Mouse (Mus musculus) limb, embryonic 11.5 days (tissue): ENCODE results near the gene Cox19. TPM values are rescaled to one million over a fixed set of nuclear protein-coding genes. Genes with fewer than 3 reads are reported as not detected.
A peak's percentile ranks its signal among the peaks of the same experiment; 100 is the strongest.

ENCODE experiments used
- ATAC-seq: fragments of 200-750 bp; cut with Nextera tagmentation; 2 replicates; pipeline ENCODE4 v1.8.0; 2017; ENCODE audit warnings: low read depth; ENCODE audit not compliant: insufficient number of reproducible peaks, low FRiP score, low TSS enrichment
- DNase-seq: peaks from one replicate; pipeline ENCODE4 v3.0.0-alpha.2; 2015; ENCODE audit warnings: low spot score
- H3K27ac ChIP-seq: fragments of 300-500 bp; sonication (generic); replicated peaks from 2 replicates; pipeline ENCODE4 v1.5.1; 2014; ENCODE audit warnings: low read depth, mild to moderate bottlenecking, low read length
- H3K27me3 ChIP-seq: fragments of 300-500 bp; sonication (generic); 2 replicates; pipeline ENCODE4 v1.6.1; 2014; ENCODE audit warnings: mild to moderate bottlenecking, low read length, mixed read lengths; ENCODE audit not compliant: control insufficient read depth, insufficient read depth
- H3K36me3 ChIP-seq: fragments of 300-500 bp; sonication (generic); 2 replicates; pipeline ENCODE4 v1.6.1; 2014; ENCODE audit warnings: mild to moderate bottlenecking, low read length, moderate library complexity, mixed read lengths; ENCODE audit not compliant: control insufficient read depth, insufficient read depth
- H3K4me1 ChIP-seq: fragments of 300-500 bp; sonication (generic); 2 replicates; pipeline ENCODE4 v1.6.1; 2014; ENCODE audit warnings: low read length, mixed read lengths; ENCODE audit not compliant: control insufficient read depth, insufficient read depth
- H3K4me2 ChIP-seq: fragments of 300-500 bp; sonication (generic); 2 replicates; pipeline ENCODE4 v1.6.1; 2014; ENCODE audit warnings: low read depth, mild to moderate bottlenecking, moderate library complexity; ENCODE audit not compliant: severe bottlenecking
- H3K4me3 ChIP-seq: fragments of 300-500 bp; sonication (generic); 2 replicates; pipeline ENCODE4 v1.5.1; 2014; ENCODE audit warnings: low read depth, low read length
- H3K9ac ChIP-seq: fragments of 300-500 bp; sonication (generic); 2 replicates; pipeline ENCODE4 v1.6.1; 2014; ENCODE audit warnings: mild to moderate bottlenecking, low read length
- H3K9me3 ChIP-seq: fragments of 300-500 bp; sonication (generic); 2 replicates; pipeline ENCODE4 v1.6.1; 2016; ENCODE audit warnings: low read length; ENCODE audit not compliant: control insufficient read depth
- WGBS: fragments of 180-500 bp; shearing (Covaris S2); extraction: QIAGEN DNeasy Blood & Tissue Kit; methylation state at CpG from one replicate; pipeline ENCODE4 v1.1.7; 2014; 5-methylcytosine and 5-hydroxymethylcytosine counted together
- polyA plus RNA-seq: library from polyadenylated mRNA; unstranded; fragments of >200 nt; fragmentation: Nextera tagmentation; extraction: Ambion mirVana; gene quantifications from 2 replicates; pipeline ENCODE4 v1.2.1, GENCODE M21; 2014

The Cox19 gene
- polyA plus RNA-seq, result 117 and 120 TPM in 2 replicates

DNA sequence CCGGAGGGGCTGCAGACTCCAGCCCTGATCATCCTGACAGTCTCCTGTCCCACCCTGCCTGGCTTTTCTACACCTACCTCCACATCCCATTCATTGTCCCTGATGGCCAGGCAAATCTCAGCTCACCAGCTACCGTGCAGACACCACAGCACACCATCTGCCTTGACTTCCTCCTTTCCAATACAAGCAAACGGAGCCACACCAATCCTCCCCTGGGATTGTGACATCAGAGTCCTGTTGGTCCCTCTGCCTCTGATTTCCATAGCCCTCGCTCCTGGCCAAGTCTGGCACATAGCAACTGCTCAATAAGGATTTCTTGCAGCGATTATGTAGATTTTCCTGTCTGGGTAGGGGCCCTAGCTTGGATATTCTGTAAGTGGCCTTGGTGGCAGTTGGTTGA is at the start of gene Cox19:
Gene Cox19 (minus strand): TSS at position 285 of the 400 bp plus-strand sequence.
- ATAC-seq, result no peak

DNA sequence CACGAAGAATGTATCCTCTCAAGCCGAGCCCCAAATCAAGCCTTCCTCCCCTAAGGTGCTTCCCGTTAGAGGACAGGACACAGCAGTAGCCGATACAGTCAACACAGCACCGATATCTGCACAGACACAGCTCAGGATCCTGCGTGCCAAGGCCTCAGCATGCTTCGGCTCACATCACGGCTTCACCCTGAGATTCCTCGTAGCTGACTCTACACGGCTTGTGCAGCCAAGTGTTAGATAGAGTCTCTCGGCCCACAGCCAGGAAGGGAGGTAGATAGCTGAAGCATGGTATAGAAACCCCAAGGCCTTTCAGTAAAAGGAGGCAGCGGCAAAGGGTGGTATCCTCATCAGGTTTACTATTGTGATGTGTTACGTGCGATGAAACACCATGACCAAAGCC is 48.8 kb upstream of the Cox19 start:
- H3K36me3 ChIP-seq, result no peaks in the 10 kb centered on the region
- no peak overlapping the region for H3K9ac ChIP-seq
- DNase-seq (no peak), ATAC-seq (no peak)
- no peak overlapping the region for H3K27ac ChIP-seq
- no peaks in the 10 kb centered on the region for H3K9me3 ChIP-seq
- no peaks in the 10 kb centered on the region for H3K27me3 ChIP-seq
- no peak overlapping the region for H3K4me2 ChIP-seq
- H3K4me3 ChIP-seq, result no peak overlapping the region
- 94% methylated on average over 14 of the region's 14 CpGs for WGBS
- peaks cover 3% of the 10 kb centered on the region for H3K4me1 ChIP-seq

More for the DNA sequence above, at the start of gene Cox19:
- Histone ChIP-seq H3K9ac (0 out of 2 replicates have a peak within 1 kb of the TSS, but pooled peaks have one; percentile 18), H3K9me3 (no peaks in the 10 kb centered on the region), H3K4me3 (no peak within 1 kb of the TSS), H3K36me3 (no peaks in the 10 kb centered on the region), H3K27ac (no peak within 1 kb of the TSS; the same call in 1 of the 2 replicates), H3K27me3 (no peaks in the 10 kb centered on the region), H3K4me1 (peaks cover 10% of the 10 kb centered on the region), H3K4me2 (peak within 1 kb of the TSS; percentile 7; the same call in 1 of the 2 replicates)
- DNase-seq, result no peak
- WGBS, result 53% methylated on average over 5 of the region's 5 CpGs

DNA sequence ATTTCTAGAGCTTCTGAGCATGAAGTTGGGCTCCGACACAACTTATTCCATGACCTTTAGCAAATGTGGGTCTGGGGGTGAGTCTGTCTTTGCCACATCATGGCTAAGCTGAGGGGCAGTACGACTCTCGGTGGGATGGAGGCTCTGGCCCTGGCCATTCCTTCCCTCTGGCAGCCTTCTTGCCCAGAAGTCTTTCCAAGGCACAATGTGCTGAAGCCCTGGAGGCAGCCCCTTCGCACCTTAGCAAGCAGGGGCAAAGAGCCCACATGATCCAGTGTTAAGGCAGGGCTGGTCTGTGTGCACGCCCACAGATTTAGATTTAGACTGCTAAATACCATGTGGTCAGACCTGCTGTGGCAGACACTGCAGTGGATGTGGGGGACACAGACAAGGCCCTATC is 47.6 kb upstream of the Cox19 start:
- 80% methylated on average over 5 of the region's 5 CpGs for WGBS
- no peak overlapping the region for H3K27ac ChIP-seq
- ATAC-seq, result no peak

DNA sequence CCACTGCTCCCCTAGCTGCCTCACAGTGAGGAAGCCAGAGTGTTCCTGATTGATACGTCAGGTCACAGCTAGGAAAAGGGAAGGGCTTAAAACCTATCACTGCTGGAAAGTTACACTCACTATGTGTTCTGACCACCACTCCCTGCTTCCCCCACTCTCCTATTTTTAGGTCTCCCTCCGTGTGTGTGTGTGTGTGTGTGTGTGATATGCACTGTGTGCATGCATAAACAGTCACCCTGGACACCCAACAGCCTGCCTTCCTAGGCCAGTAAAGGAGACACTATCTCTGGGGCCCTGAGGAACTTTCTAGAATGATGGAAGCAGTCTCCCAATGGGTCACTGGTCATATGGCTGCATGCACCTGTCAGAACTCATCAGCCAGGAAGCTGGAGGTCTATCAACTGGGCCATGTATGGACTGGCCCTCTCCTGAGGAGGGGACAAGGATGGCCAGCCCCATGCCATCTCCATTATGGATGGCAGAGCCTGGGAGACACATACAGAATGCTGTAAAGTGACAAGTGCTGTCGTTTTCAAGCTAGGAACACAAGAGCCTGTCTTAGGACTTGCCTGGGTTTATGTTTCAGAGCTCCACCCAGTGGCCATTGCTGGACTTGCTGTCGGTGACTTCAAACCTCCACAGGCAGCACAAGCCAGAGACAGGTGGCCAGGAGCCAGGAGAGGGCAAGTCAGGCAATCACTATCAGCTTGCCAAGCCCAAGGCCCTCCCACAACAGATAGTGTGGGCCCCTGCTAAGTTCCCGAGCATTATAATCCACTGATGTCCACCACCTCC is 46.9 kb upstream of the Cox19 start:
- Histone ChIP-seq H3K36me3 (no peaks in the 10 kb centered on the region; the same call in 1 of the 2 replicates), H3K9me3 (no peaks in the 10 kb centered on the region), H3K4me2 (no peak overlapping the region), H3K4me3 (no peak overlapping the region), H3K4me1 (peaks cover 2% of the 10 kb centered on the region; the same call in 1 of the 2 replicates), H3K27me3 (no peaks in the 10 kb centered on the region), H3K9ac (no peak overlapping the region), H3K27ac (no peak overlapping the region)
- DNase-seq (peak; percentile 93), ATAC-seq (peak; percentile 58; the same call in 1 of the 2 replicates)
- 41% methylated on average over 5 of the region's 5 CpGs for WGBS

More for the DNA sequence above, 47.6 kb upstream of the Cox19 start:
- Histone ChIP-seq H3K9me3 (no peaks in the 10 kb centered on the region), H3K36me3 (no peaks in the 10 kb centered on the region), H3K4me1 (peaks cover 2% of the 10 kb centered on the region; the same call in 1 of the 2 replicates), H3K4me3 (no peak overlapping the region), H3K9ac (no peak overlapping the region), H3K4me2 (no peak overlapping the region), H3K27me3 (no peaks in the 10 kb centered on the region)
- no peak for DNase-seq

DNA sequence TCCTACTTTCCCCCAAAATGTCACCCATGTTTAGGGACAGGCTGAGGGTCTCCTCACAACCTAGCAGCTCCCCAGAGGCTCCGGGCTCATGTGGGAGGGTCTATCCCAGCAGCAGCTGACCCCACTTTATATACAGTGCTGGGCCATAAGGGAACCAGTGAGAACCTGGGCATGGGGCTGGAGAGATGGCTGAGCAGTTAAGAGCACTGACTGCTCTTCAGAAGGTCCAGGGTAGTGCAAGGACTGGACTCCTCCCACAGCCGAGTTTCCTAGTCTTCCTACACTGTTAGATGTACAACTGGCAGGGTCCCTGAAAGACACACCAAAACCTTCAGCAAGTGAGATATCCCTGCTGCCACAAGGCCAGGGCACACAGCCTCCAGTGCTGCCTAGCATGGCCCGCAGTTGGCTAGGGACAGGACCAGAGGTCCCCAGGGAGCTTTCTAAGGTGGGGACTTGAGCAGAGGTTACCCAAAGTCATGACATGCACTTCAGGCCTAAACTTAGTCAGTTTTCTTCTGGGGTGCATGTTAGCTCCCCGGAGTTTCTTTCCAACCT is 46.2 kb upstream of the Cox19 start:
- no peak for ATAC-seq
- Histone ChIP-seq H3K36me3 (no peaks in the 10 kb centered on the region; the same call in 1 of the 2 replicates), H3K9me3 (no peaks in the 10 kb centered on the region), H3K4me1 (peaks cover 2% of the 10 kb centered on the region; the same call in 1 of the 2 replicates), H3K4me2 (no peak overlapping the region), H3K27ac (no peak overlapping the region), H3K27me3 (no peaks in the 10 kb centered on the region), H3K9ac (no peak overlapping the region), H3K4me3 (no peak overlapping the region)
- no peak for DNase-seq
- WGBS, result 90% methylated on average over 4 of the region's 4 CpGs

DNA sequence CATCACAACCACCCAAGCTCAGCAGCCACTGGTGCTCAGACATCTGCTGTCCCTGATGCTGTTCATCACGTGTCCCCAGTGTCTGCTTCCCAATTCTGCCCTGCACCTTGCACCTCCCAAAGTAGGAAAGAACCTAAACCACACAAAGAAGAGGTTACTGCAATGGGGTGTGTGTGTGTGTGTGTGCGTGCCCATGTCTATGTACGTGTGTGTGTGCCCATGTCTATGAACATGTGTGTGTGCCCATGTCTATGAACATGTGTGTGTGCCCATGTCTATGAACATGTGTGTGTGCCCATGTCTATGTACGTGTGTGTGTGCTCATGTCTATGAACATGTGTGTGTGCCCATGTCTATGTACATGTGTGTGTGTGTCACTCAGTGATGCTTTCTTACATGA is 44.3 kb upstream of the Cox19 start:
- Histone ChIP-seq H3K36me3 (no peaks in the 10 kb centered on the region; the same call in 1 of the 2 replicates), H3K27ac (no peak overlapping the region), H3K4me2 (no peak overlapping the region), H3K9me3 (no peaks in the 10 kb centered on the region), H3K4me1 (peaks cover 2% of the 10 kb centered on the region; the same call in 1 of the 2 replicates), H3K27me3 (no peaks in the 10 kb centered on the region), H3K9ac (no peak overlapping the region), H3K4me3 (no peak overlapping the region)
- no peak for ATAC-seq
- DNase-seq, result no peak
- WGBS, result 94% methylated on average over 4 of the region's 4 CpGs

DNA sequence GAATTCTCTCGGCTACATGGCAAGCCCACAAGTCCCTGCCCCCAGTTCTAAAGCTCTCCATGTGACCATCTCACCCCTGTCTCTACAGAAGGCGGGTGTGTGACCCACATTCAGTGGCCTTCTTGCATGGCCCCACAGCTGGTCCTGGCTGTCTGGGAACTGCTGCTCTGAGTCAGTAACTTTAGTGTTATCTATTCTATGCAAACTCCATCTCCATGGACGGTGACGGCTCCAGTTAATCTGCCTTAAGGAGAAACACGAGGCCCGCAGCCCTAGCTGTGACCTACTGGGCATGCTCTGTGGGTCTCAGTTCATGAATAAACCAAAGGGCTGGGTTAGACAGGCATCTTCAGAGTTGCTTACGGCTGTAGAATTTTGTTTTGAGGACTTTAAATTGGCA is 43.2 kb upstream of the Cox19 start:
- Histone ChIP-seq H3K9me3 (no peaks in the 10 kb centered on the region), H3K27me3 (no peaks in the 10 kb centered on the region), H3K27ac (no peak overlapping the region), H3K4me3 (no peak overlapping the region), H3K4me1 (peaks cover 10% of the 10 kb centered on the region), H3K4me2 (no peak overlapping the region), H3K36me3 (no peaks in the 10 kb centered on the region; the same call in 1 of the 2 replicates), H3K9ac (no peak overlapping the region)
- no peak for DNase-seq
- 63% methylated on average over 7 of the region's 7 CpGs for WGBS
- no peak for ATAC-seq

DNA sequence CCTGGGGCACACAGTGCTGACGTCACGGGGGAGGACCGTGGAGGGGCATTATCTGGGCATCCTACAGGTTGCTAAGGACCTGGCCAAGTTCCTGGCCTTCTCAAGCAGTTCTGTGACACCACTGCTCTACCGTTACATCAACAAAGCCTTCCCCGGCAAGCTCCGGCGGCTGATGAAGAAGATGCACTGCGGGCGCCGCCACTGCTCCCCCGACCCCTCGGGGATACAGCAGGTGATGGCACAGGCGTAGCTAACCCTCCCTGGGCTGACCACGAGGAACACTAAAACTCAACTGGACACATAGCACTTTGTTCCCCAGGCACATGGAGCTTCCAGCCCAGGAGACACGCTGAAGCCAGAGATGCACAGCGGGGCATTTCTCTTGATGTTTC is 42.0 kb upstream of the Cox19 start:
- Histone ChIP-seq H3K9me3 (no peaks in the 10 kb centered on the region), H3K36me3 (no peaks in the 10 kb centered on the region; the same call in 1 of the 2 replicates), H3K9ac (no peak overlapping the region), H3K4me1 (peaks cover 20% of the 10 kb centered on the region), H3K27me3 (no peaks in the 10 kb centered on the region), H3K27ac (no peak overlapping the region), H3K4me3 (no peak overlapping the region), H3K4me2 (no peak overlapping the region)
- ATAC-seq (no peak), DNase-seq (no peak)
- WGBS, result 94% methylated on average over 16 of the region's 16 CpGs
